Mouse (Mus musculus) embryonic fibroblast, embryonic 13.5 days (primary cell): ENCODE data around the gene Adam19.

ENCODE experiments used
- CTCF ChIP-seq: IDR thresholded peaks from 2 replicates; pipeline ENCODE4 v1.5.1; 2011; ENCODE audit warnings: mild to moderate bottlenecking, control low read depth, low read length, moderate library complexity, borderline replicate concordance; ENCODE audit not compliant: insufficient read depth
- POLR2A ChIP-seq: IDR thresholded peaks from 2 replicates; pipeline ENCODE4 v1.6.1; 2011; ENCODE audit warnings: low read depth, mild to moderate bottlenecking, control low read depth, low read length, moderate library complexity

DNA sequence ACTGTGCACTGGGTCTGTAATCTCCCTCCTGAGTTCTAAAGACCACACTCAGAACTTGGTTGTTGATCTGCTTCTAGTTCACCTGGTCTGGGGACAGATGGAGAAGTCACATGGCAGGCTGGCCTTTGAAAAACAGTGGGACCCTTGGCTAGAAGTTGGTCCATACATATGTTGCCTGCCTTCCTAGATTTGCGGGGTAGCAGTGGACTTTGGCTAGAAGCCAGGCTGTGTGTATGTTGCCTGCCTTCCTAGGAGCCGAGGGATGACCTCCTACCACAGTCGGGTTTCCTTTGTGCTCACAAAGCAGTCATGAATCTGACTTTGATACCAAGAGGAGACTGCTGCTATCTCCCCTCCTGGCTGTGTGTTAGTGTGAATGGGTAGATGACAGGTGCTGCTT, 41.3 kb downstream of the Adam19 start:
- TF ChIP-seq CTCF, result no peak
- no peak for TF ChIP-seq POLR2A
